Mouse (Mus musculus): ENCODE results near the gene Inhbc.
"Not testable (repeated sequence)": the region's sequence is repeated elsewhere in the genome, so short reads cannot be mapped to it uniquely, and the experiment has no call there.

Gene Inhbc

DNA sequence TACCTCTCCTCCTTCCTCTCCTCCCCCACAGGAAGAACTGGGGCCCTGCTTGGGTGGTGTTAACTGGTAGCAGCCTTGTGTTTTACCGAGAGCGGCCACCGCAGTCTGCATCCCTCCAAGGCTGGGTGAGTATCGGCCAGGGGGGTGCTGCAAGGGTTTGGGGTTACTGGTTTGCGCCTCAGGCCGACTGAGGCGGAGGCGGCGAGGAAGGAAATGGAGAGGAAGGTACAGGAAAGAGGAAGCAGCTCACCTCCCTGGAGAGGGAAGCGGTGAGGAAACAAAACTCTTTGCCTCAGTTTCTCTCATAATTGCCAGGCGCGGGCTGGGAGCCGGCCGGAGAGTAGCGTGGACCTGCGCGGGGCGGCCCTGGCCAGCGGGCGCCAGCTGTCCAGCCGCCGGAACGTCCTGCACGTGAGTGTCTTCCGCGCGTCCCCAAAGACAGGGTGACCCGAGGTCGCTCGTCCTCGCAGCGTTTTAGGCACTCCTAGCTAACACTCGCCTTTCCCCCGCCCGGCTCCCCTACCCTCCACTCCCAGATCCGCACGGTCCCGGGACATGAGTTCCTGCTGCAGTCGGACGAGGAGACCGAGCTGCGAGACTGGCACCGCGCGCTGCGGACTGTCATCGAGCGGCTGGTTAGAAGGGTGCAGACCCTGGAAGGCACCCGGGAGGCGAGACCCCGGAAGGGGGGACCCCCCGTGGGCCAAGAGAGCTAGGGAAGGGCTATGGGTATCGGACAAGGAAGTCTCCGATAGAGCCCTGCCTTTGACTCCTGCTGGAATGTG is 44.0 kb downstream of the Inhbc start:
- in situ Hi-C loops (cut with MboI) = no loop called here

GRCm38 (mm10) chr10:127325454-127326016 is 44.7 kb downstream of the Inhbc start:
- in situ Hi-C loops (cut with MboI) = no loop called here

GRCm38 (mm10) chr10:127324495-127324894 is 45.7 kb downstream of the Inhbc start:
- in situ Hi-C loops (cut with MboI) = no loop called here

GRCm38 (mm10) chr10:127323131-127323855 is 46.9 kb downstream of the Inhbc start:
- in situ Hi-C loops (cut with MboI) = no loop called here

GRCm38 (mm10) chr10:127322669-127323068 is 47.6 kb downstream of the Inhbc start:
- in situ Hi-C loops (cut with MboI) = no loop called here

GRCm38 (mm10) chr10:127322178-127322577 is 48.1 kb downstream of the Inhbc start:
- in situ Hi-C loops (cut with MboI) = no loop called here

GRCm38 (mm10) chr10:127321621-127322020 is 48.6 kb downstream of the Inhbc start, which contains the start of gene Arhgap9:
Gene Arhgap9 (plus strand): TSS chr10:127321964.
- in situ Hi-C loops (cut with MboI) = no loop called here

DNA sequence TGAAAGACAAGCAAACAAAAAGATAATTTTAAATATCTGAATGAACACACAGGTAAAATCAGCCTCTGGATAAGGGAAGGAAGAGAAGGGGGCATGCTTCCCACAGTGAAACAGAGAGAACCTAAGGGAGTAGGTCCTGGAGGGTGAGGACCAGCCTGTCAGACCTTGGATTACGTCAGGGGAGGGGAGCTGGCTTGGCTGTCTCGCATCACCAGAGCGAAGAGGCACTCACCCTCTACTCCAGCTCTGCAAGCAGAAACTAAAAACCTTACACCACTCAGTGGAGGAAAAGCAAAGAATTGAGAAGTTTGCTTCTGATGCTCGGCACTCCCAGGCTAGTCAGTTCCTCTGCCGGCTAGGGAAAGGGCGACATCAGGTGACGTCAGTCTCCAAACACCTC is 50.3 kb downstream of the Inhbc start:
- in situ Hi-C loops (cut with MboI) = no loop called here

DNA sequence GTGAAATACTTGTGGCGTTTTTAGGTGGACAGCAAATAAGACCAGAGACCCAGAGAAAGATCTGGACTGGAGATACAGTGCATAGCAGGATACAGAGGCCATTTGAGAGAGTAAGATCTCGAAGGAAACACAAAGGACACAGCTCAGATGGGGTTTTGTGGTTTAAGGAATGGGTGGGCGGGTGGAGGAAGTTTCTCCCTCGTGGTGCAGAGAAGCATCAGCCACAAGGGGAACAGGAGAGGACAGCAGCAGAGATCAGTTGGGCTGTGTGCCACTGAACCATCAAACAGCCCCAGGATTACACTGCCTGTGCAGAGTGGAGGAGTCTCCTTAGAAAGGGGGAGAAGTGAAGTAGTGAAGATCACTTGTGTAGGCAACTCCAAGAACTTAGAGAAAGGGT is 52.2 kb downstream of the Inhbc start:
- in situ Hi-C loops (cut with MboI) = no loop called here

DNA sequence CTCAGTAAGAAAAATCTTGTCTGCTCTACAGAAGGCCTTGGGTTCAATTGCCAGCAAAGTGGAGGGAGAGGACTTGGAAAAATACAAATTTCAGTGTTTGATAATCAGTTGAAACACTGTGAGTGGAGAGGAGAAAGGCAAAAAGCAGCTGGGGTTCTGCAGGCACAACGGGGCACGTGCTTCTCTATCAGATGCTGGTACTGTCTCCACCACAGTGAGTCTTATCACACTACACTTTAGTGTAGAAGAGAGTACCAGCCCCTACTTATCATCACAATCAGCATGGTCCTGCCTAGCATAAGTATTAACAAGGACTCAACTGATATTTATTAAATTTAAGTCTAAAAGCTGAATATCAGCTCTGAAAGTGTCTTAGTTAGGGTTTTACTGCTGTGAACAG is 53.0 kb downstream of the Inhbc start:
- in situ Hi-C loops (cut with MboI) = no loop called here

- in situ Hi-C loops (cut with MboI) = not testable (repeated sequence)
Measured at GRCm38 (mm10) chr10:127314950-127315349, 55.3 kb downstream of the Inhbc start.

- in situ Hi-C loops (cut with MboI) = not testable (repeated sequence)
Measured at GRCm38 (mm10) chr10:127313516-127313915, 56.7 kb downstream of the Inhbc start.

DNA sequence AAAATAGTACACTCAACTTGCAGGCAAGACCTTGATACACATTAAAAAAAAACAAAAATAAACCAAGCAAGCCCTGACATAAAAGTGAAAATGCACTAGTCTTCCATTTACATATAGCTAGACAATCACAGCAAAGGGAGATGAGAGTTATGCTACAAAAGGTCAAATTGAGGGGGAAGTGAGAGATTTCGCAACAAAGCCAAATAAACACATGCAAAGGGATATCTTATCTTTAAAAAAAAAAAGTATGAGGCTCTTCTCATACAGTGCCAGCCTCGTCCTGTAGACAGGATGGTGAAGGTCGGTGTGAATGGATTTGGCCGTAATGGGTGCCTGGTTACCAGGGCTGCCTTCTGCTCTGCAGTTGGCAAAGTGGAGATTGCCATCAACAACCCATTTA is 57.4 kb downstream of the Inhbc start:
- in situ Hi-C loops (cut with MboI) = no loop called here

DNA sequence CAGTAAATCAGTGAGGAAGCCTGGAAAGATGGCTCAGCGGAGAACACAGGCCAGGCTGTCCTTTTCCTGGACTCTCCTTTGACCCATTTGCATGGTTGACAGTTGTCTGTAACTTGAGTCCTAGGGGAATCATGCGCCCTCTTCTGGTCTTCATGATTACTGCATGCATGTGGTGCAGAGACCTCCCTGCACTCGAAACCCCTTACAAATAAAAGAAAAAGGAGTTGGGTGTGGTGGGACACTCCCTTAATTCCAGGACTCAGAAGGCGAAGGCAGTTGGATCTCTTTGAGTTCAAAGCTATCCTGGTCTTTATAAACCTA is 57.9 kb downstream of the Inhbc start:
- in situ Hi-C loops (cut with MboI) = no loop called here

- in situ Hi-C loops (cut with MboI) = no loop called here
Measured at GRCm38 (mm10) chr10:127311476-127312355, 58.5 kb downstream of the Inhbc start, which contains the start of gene Mars. Gene Mars (minus strand): TSS chr10:127311786.

- in situ Hi-C loops (cut with MboI) = no loop called here
Measured at GRCm38 (mm10) chr10:127310523-127311475, 59.4 kb downstream of the Inhbc start.

- in situ Hi-C loops (cut with MboI) = not testable (repeated sequence)
Measured at GRCm38 (mm10) chr10:127309167-127309566, 61.1 kb downstream of the Inhbc start.
